Mouse (Mus musculus) liver, postnatal 0 days (tissue): ENCODE measurements around the gene Lexm.

Experiments used
- CTCF ChIP-seq: sonication (generic); IDR thresholded peaks from 2 replicates; pipeline ENCODE4 v1.5.1; 2016; ENCODE audit warnings: antibody characterized with exemption, low read depth
- EP300 ChIP-seq: IDR thresholded peaks from 2 replicates; pipeline ENCODE4 v1.6.1; 2016; ENCODE audit warnings: antibody characterized with exemption, low read depth, mild to moderate bottlenecking

- peak; percentile 39; the same call in 1 of the 2 replicates for TF ChIP-seq EP300
- no peak for TF ChIP-seq CTCF
These were observed 56.7 kb downstream of the Lexm start for GRCm38 (mm10) chr4:106560213-106560845.
